Mouse (Mus musculus): ENCODE measurements at regions not wholly inside any gene's neighbourhood (a gene's known extent, or its start where the extent isn't known, plus 50 kb on each side); places are given as distances from the start of the nearest gene placed in this dataset.

GRCm38 (mm10) chr14:74409441-74409840 lies 231.2 kb upstream of the Htr2a start:
- no peak for DNase-seq

GRCm38 (mm10) chr14:74428226-74428625 lies 212.4 kb upstream of the Htr2a start:
- DNase-seq: no peak

- no peak for DNase-seq
Observed at GRCm38 (mm10) chr14:74464027-74464682, 176.5 kb upstream of the Htr2a start.

GRCm38 (mm10) chr14:74495504-74495903 lies 145.1 kb upstream of the Htr2a start:
- DNase-seq: no peak

GRCm38 (mm10) chr14:74511521-74511920 lies 129.1 kb upstream of the Htr2a start:
- DNase-seq: no peak

- no peak for DNase-seq
Observed at GRCm38 (mm10) chr14:74516451-74516850, 124.2 kb upstream of the Htr2a start.

GRCm38 (mm10) chr14:74519531-74519930 lies 121.1 kb upstream of the Htr2a start:
- no peak for DNase-seq

GRCm38 (mm10) chr14:74521669-74522068 lies 119.0 kb upstream of the Htr2a start:
- no peak for DNase-seq

GRCm38 (mm10) chr14:74527246-74527645 lies 113.4 kb upstream of the Htr2a start:
- DNase-seq: no peak

GRCm38 (mm10) chr14:74529368-74529951 lies 111.2 kb upstream of the Htr2a start:
- no peak for DNase-seq

GRCm38 (mm10) chr14:74538187-74538586 lies 102.5 kb upstream of the Htr2a start:
- no peak for DNase-seq

- no peak for DNase-seq
Observed at GRCm38 (mm10) chr14:74544028-74544427, 96.6 kb upstream of the Htr2a start.

- no peak for DNase-seq
Observed at GRCm38 (mm10) chr14:74551091-74551490, 89.5 kb upstream of the Htr2a start.

GRCm38 (mm10) chr14:74553636-74554035 lies 87.0 kb upstream of the Htr2a start:
- no peak for DNase-seq

- no peak for DNase-seq
Observed at GRCm38 (mm10) chr14:74558359-74558758, 82.3 kb upstream of the Htr2a start.

All from B cell, adult 2 months (primary cell).